Mouse (Mus musculus): ENCODE measurements around the gene Tbc1d10b.

DNA sequence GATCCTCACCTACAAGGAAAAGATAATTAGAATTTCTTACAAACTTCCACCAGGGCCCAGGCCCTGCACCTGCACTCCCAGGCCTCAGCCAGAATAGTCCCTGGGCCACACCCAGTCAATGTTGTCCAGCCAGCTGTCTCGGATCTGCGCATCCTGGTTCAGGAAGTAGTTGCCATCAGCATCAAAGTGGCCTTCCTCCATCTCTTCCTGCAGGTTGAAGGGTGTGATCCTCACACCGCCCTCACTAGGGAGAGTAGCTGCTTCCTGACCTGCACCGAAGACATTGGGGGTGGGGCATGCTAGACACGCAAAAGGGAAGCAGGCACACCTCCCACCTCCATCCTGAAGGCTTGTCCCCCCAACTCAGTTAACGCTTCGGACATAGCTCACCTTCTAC lies 13.6 kb downstream of the Tbc1d10b start:
- TF ChIP-seq POLR2AphosphoS2 (IDR thresholded peaks at IDR 0.05; ENCODE audit: low read length) = no peak
- no peak for TF ChIP-seq RCOR1 (IDR thresholded peaks at IDR 0.05; ENCODE audit: low read depth, low read length)
- TF ChIP-seq USF2 (IDR thresholded peaks at IDR 0.05; ENCODE audit: borderline replicate concordance in 1 of 2, insufficient read depth in 1 of 2, low read depth in 1 of 2, low read length in 2 of 2) = no peak
- TF ChIP-seq UBTF (IDR thresholded peaks at IDR 0.05; ENCODE audit: borderline replicate concordance, insufficient read depth, low read depth, low read length) = no peak
- no peak for TF ChIP-seq POLR2A (IDR thresholded peaks at IDR 0.05; ENCODE audit: control insufficient read depth in 1 of 2, insufficient read depth in 1 of 2, low read depth in 1 of 2, low read length in 2 of 2, poor library complexity in 1 of 2)
- TF ChIP-seq CTCF (IDR thresholded peaks at IDR 0.05 in 2 of 3, conservative IDR thresholded peaks at IDR 0.05 in 1 of 3; ENCODE audit: control insufficient read depth in 1 of 3, insufficient read depth in 1 of 3, low read depth in 2 of 3, low read length in 3 of 3, poor library complexity in 1 of 3, severe bottlenecking in 1 of 3) = no peak
- no peak for TF ChIP-seq MAX (IDR thresholded peaks at IDR 0.05; ENCODE audit: low read length)
- TF ChIP-seq ZNF384 (IDR thresholded peaks at IDR 0.05; ENCODE audit: low read depth, low read length) = no peak
- TF ChIP-seq EP300 (IDR thresholded peaks at IDR 0.05; ENCODE audit: low read depth in 1 of 2, low read length in 2 of 2) = no peak

Data from MEL (cell line).